Comparison of ENCODE assay signal across 15 mouse cellular contexts in genomic region chr5:103779836-103780235, GRCm38 (mm10).
DNase-seq lines count a peak whose midpoint lies in the region; ATAC-seq and TF ChIP-seq lines count a peak whose summit lies in the region.
"Had no signal": no experiment of that assay in that cellular context is flagged by ENCODE, and none has a peak within 500 bp of the region (broad histone marks: within the 10 kb centered on the region; RNA-seq: fewer than 3 reads in every experiment).

No protein-coding gene starts in this region.

- peak; percentile 36 for DNase-seq in forebrain, embryonic 14.5 days (ENCODE audit: low spot score)
- DNase-seq in kidney, postnatal 0 days (ENCODE audit: low spot score) = no peak
- no peak for DNase-seq in kidney, adult 18-20 months
- DNase-seq in G1E (ENCODE audit: low spot score) = no peak
- DNase-seq in right cerebral cortex, postnatal 4 days = no peak
- DNase-seq in gastrocnemius, postnatal 4 days (ENCODE audit: low spot score in 2 of 2) = no peak
- DNase-seq: adrenal gland, postnatal 14 days; cerebellum, adult 9-10 months; lung, postnatal 14 days; thymus, adult 2 months had no signal

- TF ChIP-seq CTCF in kidney, postnatal 0 days (IDR thresholded peaks at IDR 0.05; ENCODE audit: low read depth) = no peak
- TF ChIP-seq CTCF in G1E (IDR thresholded peaks at IDR 0.05; ENCODE audit: low read depth, low read length) = no peak

- no peaks in the 10 kb centered on the region for H3K27me3 ChIP-seq in forebrain, embryonic 14.5 days (replicated peaks; ENCODE audit: control insufficient read depth, insufficient read depth, low read length)
- no peaks in the 10 kb centered on the region for H3K27me3 ChIP-seq in forebrain, embryonic 16.5 days (replicated peaks; ENCODE audit: control insufficient read depth, insufficient read depth, low read length)
- no peaks in the 10 kb centered on the region for H3K27me3 ChIP-seq in kidney, postnatal 0 days (ENCODE audit: insufficient read depth, low read length)
- no peaks in the 10 kb centered on the region for H3K27me3 ChIP-seq in G1E (ENCODE audit: insufficient read depth, low read length)
- no peaks in the 10 kb centered on the region for H3K27me3 ChIP-seq in liver, embryonic 12.5 days (replicated peaks)
- H3K27me3 ChIP-seq: embryonic facial prominence, embryonic 13.5 days; hindbrain, embryonic 15.5 days; neural tube, embryonic 15.5 days had no signal

- H3K9me3 ChIP-seq in forebrain, embryonic 14.5 days (replicated peaks; ENCODE audit: control insufficient read depth, low read length) = no peaks in the 10 kb centered on the region
- no peaks in the 10 kb centered on the region for H3K9me3 ChIP-seq in forebrain, embryonic 16.5 days (ENCODE audit: control insufficient read depth, low read length)
- H3K9me3 ChIP-seq in kidney, postnatal 0 days (replicated peaks; ENCODE audit: low read length) = no peaks in the 10 kb centered on the region
- H3K9me3 ChIP-seq in G1E (replicated peaks) = no peaks in the 10 kb centered on the region
- no peaks in the 10 kb centered on the region for H3K9me3 ChIP-seq in liver, embryonic 12.5 days (replicated peaks)
- H3K9me3 ChIP-seq: embryonic facial prominence, embryonic 13.5 days; hindbrain, embryonic 15.5 days; neural tube, embryonic 15.5 days had no signal

- peaks cover 3% of the 10 kb centered on the region; the same call in 1 of the 2 replicates for H3K36me3 ChIP-seq in forebrain, embryonic 14.5 days (ENCODE audit: control insufficient read depth, insufficient read depth, low read length)
- no peaks in the 10 kb centered on the region for H3K36me3 ChIP-seq in forebrain, embryonic 16.5 days (ENCODE audit: control insufficient read depth, insufficient read depth)
- peaks cover 9% of the 10 kb centered on the region; the same call in 1 of the 2 replicates for H3K36me3 ChIP-seq in kidney, postnatal 0 days (ENCODE audit: insufficient read depth, low read length)
- peaks cover 68% of the 10 kb centered on the region for H3K36me3 ChIP-seq in G1E (replicated peaks)
- H3K36me3 ChIP-seq in liver, embryonic 12.5 days = peaks cover 30% of the 10 kb centered on the region
- H3K36me3 ChIP-seq: hindbrain, embryonic 15.5 days; neural tube, embryonic 15.5 days had no signal

- no peak overlapping the region for H3K4me3 ChIP-seq in forebrain, embryonic 14.5 days (ENCODE audit: low read depth, low read length)
- no peak overlapping the region for H3K4me3 ChIP-seq in forebrain, embryonic 16.5 days (replicated peaks; ENCODE audit: low read length)
- H3K4me3 ChIP-seq in kidney, postnatal 0 days (replicated peaks; ENCODE audit: low read depth, low read length) = no peak overlapping the region
- H3K4me3 ChIP-seq in G1E (ENCODE audit: low read depth, low read length) = no peak overlapping the region
- H3K4me3 ChIP-seq in liver, embryonic 12.5 days = no peak overlapping the region
- H3K4me3 ChIP-seq: embryonic facial prominence, embryonic 13.5 days; hindbrain, embryonic 15.5 days; neural tube, embryonic 15.5 days had no signal

- no peak overlapping the region for H3K9ac ChIP-seq in forebrain, embryonic 14.5 days (ENCODE audit: low read length)
- no peak overlapping the region for H3K9ac ChIP-seq in forebrain, embryonic 16.5 days (replicated peaks; ENCODE audit: low read depth, low read length)
- H3K9ac ChIP-seq in kidney, postnatal 0 days (ENCODE audit: low read depth, low read length) = no peak overlapping the region
- no peak overlapping the region for H3K9ac ChIP-seq in liver, embryonic 12.5 days
- H3K9ac ChIP-seq: embryonic facial prominence, embryonic 13.5 days; hindbrain, embryonic 15.5 days; neural tube, embryonic 15.5 days had no signal

- no peak overlapping the region for H3K4me2 ChIP-seq in forebrain, embryonic 14.5 days (ENCODE audit: low read length)
- H3K4me2 ChIP-seq in forebrain, embryonic 16.5 days (ENCODE audit: low read length) = no peak overlapping the region
- no peak overlapping the region for H3K4me2 ChIP-seq in kidney, postnatal 0 days (ENCODE audit: low read length)
- H3K4me2 ChIP-seq in liver, embryonic 12.5 days = peak overlapping the region; percentile 13; the same call in 1 of the 2 replicates
- H3K4me2 ChIP-seq: embryonic facial prominence, embryonic 13.5 days; hindbrain, embryonic 15.5 days; neural tube, embryonic 15.5 days had no signal

- 0 out of 2 replicates have a peak overlapping the region, but pooled peaks have one; percentile 3 for H3K27ac ChIP-seq in forebrain, embryonic 14.5 days (ENCODE audit: low read depth, low read length)
- no peak overlapping the region for H3K27ac ChIP-seq in forebrain, embryonic 16.5 days (ENCODE audit: low read length)
- peak overlapping the region; percentile 85 for H3K27ac ChIP-seq in kidney, postnatal 0 days
- H3K27ac ChIP-seq in liver, embryonic 12.5 days = no peak overlapping the region
- H3K27ac ChIP-seq: embryonic facial prominence, embryonic 13.5 days; neural tube, embryonic 15.5 days had no signal

- no peak for ATAC-seq in forebrain, embryonic 14.5 days
- ATAC-seq in forebrain, embryonic 16.5 days = no peak
- ATAC-seq in kidney, postnatal 0 days (replicated peaks; ENCODE audit: low FRiP score, low read depth) = no peak
- peak; percentile 23; the same call in 1 of the 2 replicates for ATAC-seq in G1E (ENCODE audit: extremely low read depth, insufficient number of reproducible peaks, low FRiP score, poor library complexity, severe bottlenecking)
- ATAC-seq in liver, embryonic 12.5 days = no peak

- WGBS in forebrain, embryonic 14.5 days = 21% methylated on average over 10 of the region's 10 CpGs
- 22% methylated on average over 10 of the region's 10 CpGs for WGBS in forebrain, embryonic 16.5 days
- WGBS in kidney, postnatal 0 days = 33% methylated on average over 10 of the region's 10 CpGs
- WGBS in liver, embryonic 12.5 days (ENCODE audit: insufficient replicate concordance) = 33% methylated on average over 10 of the region's 10 CpGs

- H3K4me1 ChIP-seq in forebrain, embryonic 14.5 days (ENCODE audit: control insufficient read depth, insufficient read depth, low read length) = peaks cover 28% of the 10 kb centered on the region
- H3K4me1 ChIP-seq in forebrain, embryonic 16.5 days (replicated peaks; ENCODE audit: control insufficient read depth, insufficient read depth, low read length) = peaks cover 27% of the 10 kb centered on the region
- peaks cover 50% of the 10 kb centered on the region for H3K4me1 ChIP-seq in kidney, postnatal 0 days (replicated peaks; ENCODE audit: insufficient read depth, low read length)
- peaks cover 73% of the 10 kb centered on the region for H3K4me1 ChIP-seq in G1E (ENCODE audit: insufficient read depth, low read depth, low read length)
- peaks cover 69% of the 10 kb centered on the region for H3K4me1 ChIP-seq in liver, embryonic 12.5 days

Comparison
In these comparisons a context has a peak if more than half of its experiments do, and no peak if none do; other contexts are left out.
1. H3K27ac ChIP-seq: peak in forebrain, embryonic 14.5 days (single experiment) and kidney, postnatal 0 days (single experiment); none in forebrain, embryonic 16.5 days (single experiment) and liver, embryonic 12.5 days (single experiment).